Mouse (Mus musculus) hindlimb bud, embryonic 11.5 days (tissue): Measurements from ENCODE around the gene Pef1.

Experiments
- DNase-seq: peaks from one replicate; pipeline ENCODE4 v3.0.0-alpha.2; 2012; ENCODE audit warnings: low read depth, low spot score; ENCODE audit errors: extremely low spot score

The Pef1 gene

DNA sequence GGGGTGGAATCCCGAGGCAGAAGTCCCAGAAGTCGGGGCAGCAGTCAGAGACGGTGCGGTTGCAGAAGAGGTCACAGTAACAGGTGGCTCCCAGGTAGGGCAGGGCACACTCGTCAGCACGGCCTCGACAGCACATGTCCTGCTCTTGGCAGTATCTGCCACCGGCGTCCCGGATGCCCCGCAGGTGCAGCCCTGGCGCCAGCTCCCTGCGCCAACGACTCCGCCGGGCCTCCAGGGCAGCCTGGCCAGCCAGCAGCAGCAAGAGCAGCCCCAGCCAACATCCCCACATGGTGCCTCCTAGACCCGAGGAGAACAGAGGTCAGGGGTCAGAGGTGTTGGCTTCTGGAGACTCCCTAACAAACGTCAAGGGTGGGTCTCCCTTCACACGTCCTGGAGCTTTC is 71.6 kb downstream of the Pef1 start:
- no peak for DNase-seq

DNA sequence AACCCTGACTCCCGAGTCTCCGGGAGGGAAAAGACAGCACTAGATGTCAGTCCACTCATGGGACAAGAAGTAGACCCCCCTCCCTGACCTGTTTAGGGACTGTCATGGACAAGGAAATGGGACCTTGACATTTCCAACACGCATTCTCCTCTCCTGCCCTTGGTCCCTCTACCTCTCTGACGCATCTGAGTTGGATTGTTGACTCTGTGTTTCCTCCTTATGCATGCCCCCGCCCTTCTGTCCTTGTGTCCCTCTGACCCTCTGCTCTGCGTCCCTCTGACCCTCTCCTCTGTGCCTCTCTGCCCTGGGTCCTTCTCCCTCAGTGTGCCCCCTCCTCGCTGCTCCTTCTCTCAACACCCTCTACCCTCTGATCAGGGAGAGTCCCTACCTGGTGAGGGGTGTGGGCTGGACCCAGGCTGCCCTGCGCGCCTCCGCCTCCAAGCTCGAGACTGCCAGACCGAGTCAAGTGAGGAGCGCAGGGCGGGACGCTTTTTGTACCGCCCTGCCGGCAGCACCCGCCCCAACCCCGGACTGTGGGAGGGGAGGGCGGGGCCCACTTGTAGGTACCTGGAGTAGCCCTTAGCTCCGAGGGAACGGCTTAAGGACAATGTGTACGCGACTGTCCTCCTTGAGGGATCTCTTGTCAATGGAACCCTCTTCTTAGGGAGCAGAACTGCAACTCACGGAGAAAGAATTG is 72.1 kb downstream of the Pef1 start:
- DNase-seq, result no peak

DNA sequence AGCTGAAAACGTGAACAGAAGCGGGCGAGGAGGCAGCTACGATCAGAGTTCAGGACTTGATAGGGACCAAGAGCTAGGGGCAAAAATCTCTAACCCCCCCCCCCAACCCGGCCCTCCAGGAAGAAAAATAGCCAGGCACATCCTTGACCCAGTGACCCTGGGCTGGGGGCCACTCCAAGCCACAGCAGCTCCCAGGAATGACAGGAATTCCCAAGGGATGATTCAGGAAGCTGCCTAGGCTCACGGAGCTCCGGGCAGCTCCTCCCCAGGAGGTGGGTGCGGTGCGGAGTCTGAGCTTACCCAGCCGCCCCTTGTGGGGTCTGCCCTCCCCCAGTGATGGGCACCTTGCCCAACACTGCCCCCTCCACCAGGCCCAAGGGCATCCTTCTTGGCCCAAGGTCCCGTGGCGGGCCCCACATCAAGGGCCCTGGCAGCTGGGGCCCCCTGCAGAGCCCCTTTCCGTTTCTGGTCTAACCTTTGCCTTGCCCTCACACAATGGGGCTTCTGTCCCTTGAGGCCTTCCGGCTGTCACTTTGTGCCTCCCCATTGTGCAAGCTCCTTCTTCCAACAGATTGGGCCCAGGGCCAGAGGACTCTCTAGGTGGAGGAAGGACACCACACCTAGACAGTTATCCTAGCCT is 72.8 kb downstream of the Pef1 start, which contains the start of gene Tinagl1:
Tinagl1 (minus strand) TSS at position 51 of the 640 bp plus-strand sequence.
- no peak for DNase-seq

DNA sequence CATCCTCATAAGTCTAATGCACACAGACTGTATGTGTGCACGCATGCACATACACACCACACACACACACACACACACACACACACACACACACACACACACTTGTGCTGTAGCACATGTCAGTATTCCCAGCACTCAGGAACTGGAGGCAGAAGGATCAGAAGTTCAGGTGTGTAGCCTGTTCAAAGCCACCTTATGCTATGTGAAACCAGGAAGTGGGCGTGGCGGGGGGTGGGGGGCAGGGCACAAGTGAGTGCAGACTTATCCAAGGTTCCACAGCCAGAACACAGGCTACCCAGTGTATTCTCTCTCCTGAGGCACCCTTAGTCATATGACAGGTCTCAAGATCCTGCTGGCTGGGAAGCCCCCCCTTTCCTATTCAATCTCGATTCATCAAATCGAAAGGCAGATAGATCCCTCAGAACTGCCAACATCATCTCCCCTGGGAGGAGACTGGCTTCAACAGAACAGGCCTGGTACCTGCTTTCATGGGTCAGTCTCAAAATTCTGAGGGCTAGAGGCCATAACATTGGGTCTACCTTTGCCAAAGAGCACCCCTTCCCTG is 73.9 kb downstream of the Pef1 start:
- DNase-seq, result no peak

DNA sequence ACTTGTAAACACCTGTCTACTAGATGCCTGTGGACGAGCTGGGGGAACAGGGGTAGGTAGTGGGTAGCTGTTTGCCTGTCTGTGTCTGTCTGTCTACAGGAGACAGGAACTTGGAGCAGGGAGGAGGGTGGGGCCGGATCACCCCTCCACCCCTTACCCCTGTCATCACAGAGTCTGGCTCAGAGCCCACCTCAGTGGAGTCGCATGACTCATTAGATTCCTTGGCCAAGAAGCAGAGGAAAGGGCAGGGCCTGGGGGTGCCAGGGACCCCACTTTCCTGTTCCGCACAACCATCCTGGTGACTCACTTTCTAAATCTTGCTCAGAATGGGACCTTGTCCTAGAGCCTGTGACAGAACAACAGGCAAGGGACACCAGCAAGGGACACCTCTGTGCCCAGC is 74.7 kb downstream of the Pef1 start:
- DNase-seq, result no peak

DNA sequence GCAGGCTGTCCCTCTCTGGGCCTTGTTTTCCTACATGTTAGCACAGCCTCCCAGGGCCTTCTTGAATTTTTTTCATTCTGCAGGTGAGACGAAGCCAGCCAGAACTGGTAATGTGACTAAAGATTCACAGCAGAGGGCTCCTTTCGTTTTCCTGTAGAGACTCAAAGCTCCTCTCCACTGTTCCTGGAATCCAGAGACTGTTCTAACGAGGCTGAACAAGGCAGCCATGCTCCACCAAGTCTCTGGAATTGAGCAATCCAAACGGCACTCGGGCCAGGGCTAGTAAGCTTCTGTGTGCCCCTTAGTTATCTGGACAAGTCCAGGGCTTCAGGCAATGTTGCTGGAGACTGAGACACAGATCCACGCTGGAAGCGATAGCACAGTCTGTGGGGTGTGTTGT is 75.2 kb downstream of the Pef1 start:
- DNase-seq, result no peak
